Mouse (Mus musculus) kidney, embryonic 15.5 days (tissue): ENCODE measurements at regions not wholly inside any gene's neighbourhood (a gene's known extent, or its start where the extent isn't known, plus 50 kb on each side); places are given as distances from the start of the nearest gene placed in this dataset.
"Not testable (repeated sequence)": the region's sequence is repeated elsewhere in the genome, so short reads cannot be mapped to it uniquely, and the experiment has no call there.

ENCODE experiments used
- ATAC-seq: fragments of 200-750 bp; cut with Nextera tagmentation; replicated peaks from 2 replicates; pipeline ENCODE4 v1.8.0; 2017; ENCODE audit warnings: moderate TSS enrichment; ENCODE audit not compliant: low FRiP score
- H3K27ac ChIP-seq: fragments of 300-500 bp; sonication (generic); 2 replicates; pipeline ENCODE4 v1.5.1; 2015; ENCODE audit warnings: mild to moderate bottlenecking, inconsistent platforms
- H3K27me3 ChIP-seq: fragments of 300-500 bp; sonication (generic); 2 replicates; pipeline ENCODE4 v1.6.1; 2015; ENCODE audit warnings: inconsistent platforms
- H3K36me3 ChIP-seq: fragments of 300-500 bp; sonication (generic); 2 replicates; pipeline ENCODE4 v1.6.1; 2015; ENCODE audit warnings: inconsistent platforms
- H3K4me1 ChIP-seq: fragments of 300-500 bp; sonication (generic); 2 replicates; pipeline ENCODE4 v1.6.1; 2015; ENCODE audit warnings: inconsistent platforms
- H3K4me2 ChIP-seq: fragments of 300-500 bp; sonication (generic); 2 replicates; pipeline ENCODE4 v1.6.1; 2015; ENCODE audit warnings: moderate library complexity, mild to moderate bottlenecking, inconsistent platforms
- H3K4me3 ChIP-seq: fragments of 300-500 bp; sonication (generic); replicated peaks from 2 replicates; pipeline ENCODE4 v1.5.1; 2015; ENCODE audit warnings: mild to moderate bottlenecking, inconsistent platforms
- H3K9ac ChIP-seq: fragments of 300-500 bp; sonication (generic); 2 replicates; pipeline ENCODE4 v1.6.1; 2015; ENCODE audit warnings: mild to moderate bottlenecking, inconsistent platforms
- H3K9me3 ChIP-seq: fragments of 300-500 bp; sonication (generic); replicated peaks from 2 replicates; pipeline ENCODE4 v1.6.1; 2016; ENCODE audit warnings: inconsistent platforms
- WGBS: fragments of 180-500 bp; shearing (Covaris S2); methylation state at CpG from one replicate; pipeline ENCODE4 v1.1.7; 2015; ENCODE audit warnings: mixed read lengths; 5-methylcytosine and 5-hydroxymethylcytosine counted together

GRCm38 (mm10) chr13:5675668-5676067 lies 185.6 kb upstream of the Klf6 start:
- Histone ChIP-seq H3K36me3 (no peaks in the 10 kb centered on the region), H3K9me3 (no peaks in the 10 kb centered on the region), H3K27ac (no peak overlapping the region), H3K4me3 (no peak overlapping the region), H3K4me1 (no peaks in the 10 kb centered on the region), H3K9ac (no peak overlapping the region), H3K27me3 (no peaks in the 10 kb centered on the region), H3K4me2 (no peak overlapping the region)
- 67% methylated on average over 1 of the region's 1 CpGs for WGBS
- no peak for ATAC-seq

DNA sequence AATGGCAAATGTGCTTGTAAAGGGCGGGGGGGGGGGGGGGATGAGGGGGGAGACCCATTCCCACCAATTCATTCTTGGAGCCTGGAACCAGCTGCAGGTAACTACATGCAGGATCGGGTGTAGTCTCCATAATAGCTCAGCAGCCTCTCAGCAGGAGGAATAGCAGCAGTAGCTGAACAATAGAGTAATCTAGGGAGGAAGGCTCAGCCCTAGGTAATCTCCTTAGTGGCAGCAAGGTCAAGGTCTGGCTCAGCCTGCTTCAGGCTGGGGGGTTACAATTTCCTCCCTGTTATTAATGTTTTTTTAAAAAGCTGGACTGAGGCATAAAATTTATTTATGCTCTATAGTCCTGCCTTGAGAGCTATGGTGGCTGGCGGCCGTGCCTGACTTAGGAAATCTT lies 171.2 kb upstream of the Klf6 start:
- Histone ChIP-seq H3K4me2 (no peak overlapping the region), H3K27ac (no peak overlapping the region), H3K27me3 (no peaks in the 10 kb centered on the region), H3K36me3 (no peaks in the 10 kb centered on the region), H3K9me3 (0 out of 2 replicates have a peak, but pooled peaks cover 6% of the 10 kb centered on the region), H3K4me3 (no peak overlapping the region), H3K9ac (no peak overlapping the region), H3K4me1 (no peaks in the 10 kb centered on the region)
- no peak for ATAC-seq
- 80% methylated on average over 4 of the region's 4 CpGs for WGBS

- not testable (repeated sequence) for ATAC-seq, H3K36me3 ChIP-seq
- WGBS = 86% methylated on average over 2 of the region's 2 CpGs
These were observed 170.6 kb upstream of the Klf6 start for GRCm38 (mm10) chr13:5690680-5691079.

DNA sequence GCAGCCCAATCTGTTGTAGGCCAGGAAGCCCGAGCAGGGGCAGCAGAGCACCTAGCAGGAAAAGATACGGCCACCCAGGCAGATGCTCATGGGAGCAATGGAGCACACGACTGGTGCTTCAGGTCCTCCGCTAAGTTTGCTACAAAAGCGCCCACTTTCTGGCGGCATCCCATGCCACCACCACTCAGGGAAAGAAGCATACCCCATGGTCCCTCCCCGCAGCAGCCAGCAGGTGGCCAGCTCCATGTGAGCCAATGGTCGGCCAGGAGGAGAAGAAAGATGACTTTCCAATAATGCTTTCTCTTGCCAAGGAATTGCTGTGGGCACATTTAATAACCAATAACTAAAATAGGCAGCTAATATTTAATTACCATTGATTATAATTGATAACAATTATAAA lies 166.7 kb upstream of the Klf6 start:
- 0 out of 2 replicates have a peak, but pooled peaks cover 6% of the 10 kb centered on the region for H3K9me3 ChIP-seq
- H3K36me3 ChIP-seq = no peaks in the 10 kb centered on the region
- no peak overlapping the region for H3K4me2 ChIP-seq
- no peak overlapping the region for H3K4me3 ChIP-seq
- no peaks in the 10 kb centered on the region for H3K4me1 ChIP-seq
- no peak overlapping the region for H3K9ac ChIP-seq
- no peaks in the 10 kb centered on the region for H3K27me3 ChIP-seq
- H3K27ac ChIP-seq = no peak overlapping the region
- no peak for ATAC-seq
- WGBS = 92% methylated on average over 8 of the region's 8 CpGs

More at GRCm38 (mm10) chr13:5690680-5691079, 170.6 kb upstream of the Klf6 start:
- H3K9me3 ChIP-seq, H3K9ac ChIP-seq, H3K4me3 ChIP-seq, H3K4me1 ChIP-seq, H3K4me2 ChIP-seq, H3K27me3 ChIP-seq, H3K27ac ChIP-seq: not testable (repeated sequence)

DNA sequence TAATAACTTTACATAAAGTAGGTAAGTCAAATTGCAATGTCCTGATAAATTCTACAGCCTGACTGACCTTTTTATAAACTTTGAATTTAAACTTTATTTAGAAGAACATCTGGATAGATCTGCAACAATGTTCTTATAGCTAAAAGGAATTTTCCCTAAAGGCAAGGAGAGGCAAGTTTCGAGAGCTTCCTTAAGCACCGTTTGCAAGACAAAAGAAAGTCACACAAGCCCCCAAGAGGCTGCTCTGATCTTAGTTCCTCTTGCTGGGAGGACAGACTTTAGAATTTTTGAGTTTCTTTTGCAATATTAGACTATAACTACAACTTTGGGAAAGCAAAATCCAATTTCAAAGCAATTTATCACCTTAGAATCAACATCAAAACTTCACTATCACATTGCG lies 165.7 kb upstream of the Klf6 start:
- not testable (repeated sequence) for H3K9ac ChIP-seq, H3K4me2 ChIP-seq, H3K4me3 ChIP-seq, H3K4me1 ChIP-seq, H3K36me3 ChIP-seq, ATAC-seq, H3K27me3 ChIP-seq, H3K9me3 ChIP-seq, H3K27ac ChIP-seq
- WGBS = 84% methylated on average over 3 of the region's 3 CpGs

- no peak overlapping the region for H3K4me3 ChIP-seq
- no peaks in the 10 kb centered on the region for H3K27me3 ChIP-seq
- 47% methylated on average over 2 of the region's 2 CpGs for WGBS
- H3K9me3 ChIP-seq = 0 out of 2 replicates have a peak, but pooled peaks cover 3% of the 10 kb centered on the region
- H3K9ac ChIP-seq = no peak overlapping the region
- no peak for ATAC-seq
- no peaks in the 10 kb centered on the region for H3K36me3 ChIP-seq
- H3K4me1 ChIP-seq = no peaks in the 10 kb centered on the region
- no peak overlapping the region for H3K27ac ChIP-seq
- no peak overlapping the region for H3K4me2 ChIP-seq
These were observed 164.9 kb upstream of the Klf6 start for GRCm38 (mm10) chr13:5696377-5696776.

DNA sequence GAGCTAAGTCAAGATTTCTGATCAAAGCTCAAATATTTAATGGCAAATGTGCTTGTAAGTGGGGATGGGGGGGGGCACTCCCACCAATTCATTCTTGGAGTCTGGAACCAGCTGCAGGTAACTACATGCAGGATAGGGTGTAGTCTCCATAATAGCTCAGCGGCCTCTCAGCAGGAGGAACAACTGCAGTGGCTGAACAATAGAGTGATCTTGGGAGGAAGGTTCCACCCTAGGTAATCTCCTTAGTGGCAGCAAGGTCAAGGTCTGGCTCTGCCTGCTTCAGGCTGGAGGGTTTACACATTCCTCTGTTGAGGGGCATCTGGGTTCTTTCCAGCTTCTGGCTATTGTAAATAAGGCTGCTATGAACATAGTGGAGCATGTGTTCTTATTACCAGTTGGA lies 164.0 kb upstream of the Klf6 start:
- H3K9me3 ChIP-seq, H3K36me3 ChIP-seq, H3K4me1 ChIP-seq, H3K4me3 ChIP-seq, H3K27ac ChIP-seq, H3K4me2 ChIP-seq, ATAC-seq, H3K27me3 ChIP-seq, H3K9ac ChIP-seq: not testable (repeated sequence)
- 68% methylated on average over 1 of the region's 1 CpGs for WGBS

GRCm38 (mm10) chr13:5702071-5702470 lies 159.2 kb upstream of the Klf6 start:
- WGBS = 83% methylated on average over 3 of the region's 3 CpGs

DNA sequence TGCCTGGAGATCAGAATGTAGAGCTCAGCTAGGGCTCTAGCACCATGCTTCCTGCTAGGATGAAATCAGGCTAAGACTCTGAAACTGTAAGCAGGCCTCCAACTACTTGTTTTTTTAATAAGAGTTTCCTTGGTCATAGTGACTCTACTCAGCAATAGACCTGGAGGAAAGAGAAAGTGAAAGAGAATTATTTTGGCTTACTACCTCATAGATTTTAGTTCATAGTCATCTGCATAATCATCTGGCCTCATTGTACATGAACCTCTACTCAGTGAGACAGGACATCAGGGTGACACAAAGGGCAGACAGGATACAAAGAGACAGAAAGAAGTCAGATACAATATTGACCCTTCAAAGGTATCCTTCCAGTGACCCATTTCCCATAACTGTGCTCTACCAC lies 156.3 kb upstream of the Klf6 start:
- Histone ChIP-seq H3K36me3 (no peaks in the 10 kb centered on the region), H3K4me2 (no peak overlapping the region), H3K4me1 (no peaks in the 10 kb centered on the region), H3K9ac (no peak overlapping the region), H3K27ac (no peak overlapping the region), H3K9me3 (no peaks in the 10 kb centered on the region), H3K27me3 (no peaks in the 10 kb centered on the region), H3K4me3 (no peak overlapping the region)
- ATAC-seq = no peak

More at GRCm38 (mm10) chr13:5702071-5702470, 159.2 kb upstream of the Klf6 start:
- H3K9ac ChIP-seq = no peak overlapping the region
- no peaks in the 10 kb centered on the region for H3K4me1 ChIP-seq
- no peak overlapping the region for H3K4me3 ChIP-seq
- H3K27ac ChIP-seq = no peak overlapping the region
- ATAC-seq = no peak
- no peaks in the 10 kb centered on the region for H3K9me3 ChIP-seq
- no peaks in the 10 kb centered on the region for H3K27me3 ChIP-seq
- H3K36me3 ChIP-seq = no peaks in the 10 kb centered on the region
- no peak overlapping the region for H3K4me2 ChIP-seq

DNA sequence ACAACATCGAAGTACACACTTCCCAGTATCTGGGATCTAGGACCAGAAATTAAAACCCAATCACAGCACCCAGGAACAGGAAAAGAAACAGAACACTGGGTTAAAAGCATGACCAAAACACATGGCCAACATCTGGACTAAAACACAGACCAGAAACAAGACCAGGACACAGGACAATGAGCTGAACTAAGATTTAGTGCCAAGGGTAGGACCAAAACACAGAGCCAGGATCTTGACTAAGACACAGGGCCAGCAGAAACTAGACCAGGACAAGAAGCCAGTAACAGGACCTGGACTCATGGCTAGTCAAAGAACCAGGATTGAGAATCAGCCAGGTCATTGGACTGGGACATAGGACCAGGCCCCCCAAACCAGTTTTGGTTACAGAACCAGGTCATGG lies 149.6 kb upstream of the Klf6 start:
- Histone ChIP-seq H3K27ac (no peak overlapping the region), H3K9ac (no peak overlapping the region), H3K36me3 (no peaks in the 10 kb centered on the region), H3K9me3 (no peaks in the 10 kb centered on the region), H3K4me3 (no peak overlapping the region), H3K4me2 (no peak overlapping the region), H3K4me1 (peaks cover 5% of the 10 kb centered on the region; the same call in 1 of the 2 replicates), H3K27me3 (no peaks in the 10 kb centered on the region)
- WGBS = 90% methylated on average over 1 of the region's 1 CpGs
- ATAC-seq = no peak

- Histone ChIP-seq H3K4me1 (peaks cover 5% of the 10 kb centered on the region; the same call in 1 of the 2 replicates), H3K27ac (peak overlapping the region; percentile 37; the same call in 1 of the 2 replicates), H3K4me2 (no peak overlapping the region), H3K4me3 (no peak overlapping the region), H3K9me3 (no peaks in the 10 kb centered on the region), H3K27me3 (no peaks in the 10 kb centered on the region), H3K9ac (no peak overlapping the region), H3K36me3 (no peaks in the 10 kb centered on the region)
- WGBS = 22% methylated on average over 6 of the region's 6 CpGs
- 0 out of 2 replicates have a peak, but pooled peaks have one; percentile 53 for ATAC-seq
These were observed 148.0 kb upstream of the Klf6 start for GRCm38 (mm10) chr13:5713195-5713863.

DNA sequence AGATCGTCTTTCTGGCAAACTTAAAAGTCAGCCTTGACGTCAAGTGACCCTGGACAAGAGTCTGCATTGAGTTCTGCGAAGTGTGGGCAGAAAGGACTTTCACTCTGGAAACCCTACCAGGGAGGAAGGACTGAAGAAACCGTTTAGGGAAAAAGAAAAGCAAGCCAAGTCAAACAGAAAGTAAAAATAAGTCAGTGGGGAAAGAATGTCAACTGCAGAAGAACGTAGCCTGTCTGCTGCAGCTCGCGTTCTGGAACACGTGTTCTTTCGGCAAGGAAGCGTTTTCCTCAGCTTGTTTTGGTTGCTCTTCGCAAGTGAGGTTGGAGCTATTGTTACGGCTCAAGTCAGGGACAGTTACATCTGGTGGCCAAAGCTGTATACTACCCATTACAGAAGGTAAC lies 147.1 kb upstream of the Klf6 start:
- H3K9ac ChIP-seq = no peak overlapping the region
- H3K4me3 ChIP-seq = peak overlapping the region; percentile 27
- 22% methylated on average over 12 of the region's 12 CpGs for WGBS
- H3K36me3 ChIP-seq = no peaks in the 10 kb centered on the region
- ATAC-seq = peak; percentile 71
- H3K4me1 ChIP-seq = peaks cover 5% of the 10 kb centered on the region; the same call in 1 of the 2 replicates
- no peaks in the 10 kb centered on the region for H3K9me3 ChIP-seq
- H3K27ac ChIP-seq = peak overlapping the region; percentile 72
- no peaks in the 10 kb centered on the region for H3K27me3 ChIP-seq
- H3K4me2 ChIP-seq = peak overlapping the region; percentile 52

DNA sequence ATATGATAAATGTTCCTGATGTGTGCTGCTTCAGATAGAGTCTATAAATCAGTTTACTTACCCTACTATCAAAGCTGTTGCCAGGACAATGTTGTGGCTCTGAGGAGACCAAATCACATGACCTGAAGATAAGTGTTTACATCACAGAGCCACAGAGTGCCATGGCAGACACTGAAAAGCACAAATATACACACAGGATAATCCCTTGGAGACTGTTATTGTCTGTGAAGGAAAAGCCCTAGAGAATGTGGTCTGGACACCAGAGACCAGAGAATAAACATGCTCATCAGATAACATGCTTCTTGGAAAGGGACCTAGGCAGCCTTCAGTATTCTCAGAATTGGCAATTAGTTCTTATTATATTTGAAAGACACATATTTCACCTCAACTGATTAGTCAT lies 146.5 kb upstream of the Klf6 start:
- no peaks in the 10 kb centered on the region for H3K36me3 ChIP-seq
- no peak overlapping the region for H3K9ac ChIP-seq
- no peaks in the 10 kb centered on the region for H3K9me3 ChIP-seq
- H3K4me1 ChIP-seq = peaks cover 5% of the 10 kb centered on the region; the same call in 1 of the 2 replicates
- H3K27ac ChIP-seq = no peak overlapping the region
- peak overlapping the region; percentile 52 for H3K4me2 ChIP-seq
- peak; percentile 57; the same call in 1 of the 2 replicates for ATAC-seq
- no peak overlapping the region; the same call in 1 of the 2 replicates for H3K4me3 ChIP-seq
- H3K27me3 ChIP-seq = no peaks in the 10 kb centered on the region
